Mouse (Mus musculus) lung, adult 2 months (tissue): ENCODE data around the gene Tmem140. TPM values are rescaled to one million over a fixed set of nuclear protein-coding genes. Genes with fewer than 3 reads are reported as not detected.

Source experiments
- DNase-seq: peaks from one replicate; pipeline ENCODE4 v3.0.0; 2022
- H3K4me1 ChIP-seq: fragments of 200-500 bp; 2 replicates; pipeline ENCODE4 v1.6.1; 2011; ENCODE audit warnings: low read length; ENCODE audit not compliant: control insufficient read depth, insufficient read depth
- H3K4me3 ChIP-seq: fragments of 200-500 bp; replicated peaks from 2 replicates; pipeline ENCODE3; 2011; ENCODE audit warnings: low read depth, mild to moderate bottlenecking, control low read depth, low read length; ENCODE audit errors: extremely low read depth
- CTCF ChIP-seq: fragments of 200-500 bp; IDR thresholded peaks from 2 replicates; pipeline ENCODE4 v1.5.1; 2011; ENCODE audit warnings: mild to moderate bottlenecking, low read length, control low read depth; ENCODE audit not compliant: insufficient read depth
- POLR2A ChIP-seq: fragments of 200-500 bp; IDR thresholded peaks from 2 replicates; pipeline ENCODE4 v1.6.1; 2011; ENCODE audit warnings: low read depth, mild to moderate bottlenecking, control low read depth, low read length, borderline replicate concordance; ENCODE audit errors: extremely low read depth
- WGBS: fragments of 180-500 bp; shearing (Covaris S2); methylation state at CpG from one replicate; pipeline ENCODE4 v1.1.7; 2018; 5-methylcytosine and 5-hydroxymethylcytosine counted together
- polyA plus RNA-seq: library from polyadenylated mRNA; depleted of rRNA; stranded (reverse); fragments of >200 nt; gene quantifications from 2 replicates; pipeline ENCODE4 v1.2.3, GENCODE M21; 2012

Tmem140 gene
- polyA plus RNA-seq, 1 experiment, result 74.8 TPM

DNA sequence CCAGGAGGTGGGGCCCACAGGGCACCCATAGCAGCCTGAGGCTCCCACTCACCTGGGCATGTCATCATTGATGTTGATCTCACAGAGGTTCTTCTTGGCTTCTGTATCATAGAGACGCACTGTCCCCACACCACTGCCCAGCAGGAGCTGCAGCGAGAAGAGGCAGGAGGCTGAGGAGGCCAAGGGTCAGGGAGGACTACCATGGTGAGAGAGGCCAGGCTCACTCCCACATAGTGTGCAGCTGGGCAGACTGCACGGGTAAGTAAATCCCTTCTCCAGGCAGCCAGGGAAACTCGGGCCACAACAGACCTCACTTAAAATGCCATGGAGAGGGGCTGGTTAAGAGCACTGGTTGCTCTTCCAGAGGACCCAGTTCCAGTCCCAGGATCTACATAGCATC, 26.2 kb downstream of the Tmem140 start:
- no peak for DNase-seq
- TF ChIP-seq POLR2A (no peak), CTCF (no peak)
- WGBS, result 79% methylated on average over 4 of the region's 4 CpGs
- no peaks in the 10 kb centered on the region for H3K4me1 ChIP-seq
- H3K4me3 ChIP-seq, result no peak overlapping the region

- TF ChIP-seq CTCF, result no peak
- TF ChIP-seq POLR2A, result no peak
- no peaks in the 10 kb centered on the region for H3K4me1 ChIP-seq
- 88% methylated on average over 7 of the region's 7 CpGs for WGBS
- no peak overlapping the region for H3K4me3 ChIP-seq
- DNase-seq, result no peak
Observed at GRCm38 (mm10) chr6:34895569-34895968, 32.6 kb downstream of the Tmem140 start.

- TF ChIP-seq CTCF (no peak), POLR2A (no peak)
- no peak for DNase-seq
- WGBS, result 65% methylated on average over 16 of the region's 16 CpGs
- Histone ChIP-seq H3K4me1 (no peaks in the 10 kb centered on the region), H3K4me3 (no peak overlapping the region)
Observed at GRCm38 (mm10) chr6:34896168-34896780, 33.3 kb downstream of the Tmem140 start.

- DNase-seq, result no peak
- Histone ChIP-seq H3K4me1 (peaks cover 3% of the 10 kb centered on the region; the same call in 1 of the 2 replicates), H3K4me3 (no peak overlapping the region)
- TF ChIP-seq POLR2A, result no peak
- no peak for TF ChIP-seq CTCF
- WGBS, result 73% methylated on average over 2 of the region's 2 CpGs
Observed at GRCm38 (mm10) chr6:34899127-34899526, 36.2 kb downstream of the Tmem140 start.

- 86% methylated on average over 2 of the region's 2 CpGs for WGBS
- no peak for TF ChIP-seq CTCF
- TF ChIP-seq POLR2A, result no peak
- H3K4me1 ChIP-seq, result peaks cover 3% of the 10 kb centered on the region; the same call in 1 of the 2 replicates
Observed at GRCm38 (mm10) chr6:34900990-34901389, 38.0 kb downstream of the Tmem140 start.

DNA sequence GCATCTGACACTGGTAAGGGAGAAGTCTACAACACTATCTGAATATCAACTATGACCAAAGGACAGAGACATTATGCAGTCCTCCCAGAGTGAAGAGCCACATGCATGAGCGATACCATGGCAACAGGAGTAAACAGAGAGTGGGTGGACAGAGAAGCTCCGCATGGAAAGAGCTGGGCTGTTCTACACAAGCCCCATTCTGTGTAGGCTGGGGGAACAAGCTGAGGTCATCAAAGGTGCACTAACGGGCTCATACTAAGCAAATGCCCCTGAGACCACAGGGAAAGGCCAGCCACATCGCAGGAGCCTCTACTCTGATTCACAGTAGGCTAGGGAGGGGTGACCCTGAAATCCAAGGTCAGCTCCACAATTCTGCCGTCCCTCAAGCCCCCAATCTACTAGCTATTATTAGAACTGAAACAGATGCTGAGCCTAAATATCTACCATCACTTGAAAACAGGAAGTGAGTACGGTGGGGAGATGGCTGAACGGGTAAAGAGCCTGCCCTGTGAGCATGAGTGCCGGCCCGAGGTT, 39.0 kb downstream of the Tmem140 start:
- no peak for DNase-seq
- H3K4me1 ChIP-seq, result peaks cover 3% of the 10 kb centered on the region; the same call in 1 of the 2 replicates
- H3K4me3 ChIP-seq, result peak overlapping the region; percentile 19
- 36% methylated on average over 9 of the region's 9 CpGs for WGBS
- TF ChIP-seq CTCF (no peak), POLR2A (no peak)

More at GRCm38 (mm10) chr6:34900990-34901389, 38.0 kb downstream of the Tmem140 start:
- H3K4me3 ChIP-seq, result no peak overlapping the region
- no peak for DNase-seq

GRCm38 (mm10) chr6:34902578-34902977, 39.6 kb downstream of the Tmem140 start:
- Histone ChIP-seq H3K4me3 (no peak overlapping the region), H3K4me1 (peaks cover 3% of the 10 kb centered on the region; the same call in 1 of the 2 replicates)
- 78% methylated on average over 7 of the region's 7 CpGs for WGBS
- no peak for TF ChIP-seq POLR2A
- no peak for TF ChIP-seq CTCF
- DNase-seq, result peak; percentile 41

GRCm38 (mm10) chr6:34903441-34903840, 40.5 kb downstream of the Tmem140 start:
- peak; percentile 79 for DNase-seq
- TF ChIP-seq POLR2A, result no peak
- TF ChIP-seq CTCF, result no peak

GRCm38 (mm10) chr6:34903851-34904250, 40.9 kb downstream of the Tmem140 start:
- Histone ChIP-seq H3K4me1 (peaks cover 3% of the 10 kb centered on the region; the same call in 1 of the 2 replicates), H3K4me3 (no peak overlapping the region)
- peak; percentile 44 for DNase-seq
- no peak for TF ChIP-seq CTCF
- no peak for TF ChIP-seq POLR2A
- WGBS, result 63% methylated on average over 10 of the region's 10 CpGs

More at GRCm38 (mm10) chr6:34903441-34903840, 40.5 kb downstream of the Tmem140 start:
- H3K4me3 ChIP-seq, result no peak overlapping the region
- H3K4me1 ChIP-seq, result peaks cover 3% of the 10 kb centered on the region; the same call in 1 of the 2 replicates
- 62% methylated on average over 5 of the region's 5 CpGs for WGBS

GRCm38 (mm10) chr6:34904361-34904760, 41.4 kb downstream of the Tmem140 start:
- peak; percentile 58 for DNase-seq
- 53% methylated on average over 6 of the region's 6 CpGs for WGBS
- Histone ChIP-seq H3K4me1 (peaks cover 3% of the 10 kb centered on the region; the same call in 1 of the 2 replicates), H3K4me3 (no peak overlapping the region)
- no peak for TF ChIP-seq CTCF
